Mouse (Mus musculus): Measurements from ENCODE around the gene Rasl11a. TPM values are rescaled to one million over a fixed set of nuclear protein-coding genes. Genes with fewer than 3 reads are reported as not detected.
"Not testable (repeated sequence)": the region's sequence is repeated elsewhere in the genome, so short reads cannot be mapped to it uniquely, and the experiment has no call there.

Gene Rasl11a
- polyA plus RNA-seq, 1 experiment from 2014 or later: 3.0 TPM

DNA sequence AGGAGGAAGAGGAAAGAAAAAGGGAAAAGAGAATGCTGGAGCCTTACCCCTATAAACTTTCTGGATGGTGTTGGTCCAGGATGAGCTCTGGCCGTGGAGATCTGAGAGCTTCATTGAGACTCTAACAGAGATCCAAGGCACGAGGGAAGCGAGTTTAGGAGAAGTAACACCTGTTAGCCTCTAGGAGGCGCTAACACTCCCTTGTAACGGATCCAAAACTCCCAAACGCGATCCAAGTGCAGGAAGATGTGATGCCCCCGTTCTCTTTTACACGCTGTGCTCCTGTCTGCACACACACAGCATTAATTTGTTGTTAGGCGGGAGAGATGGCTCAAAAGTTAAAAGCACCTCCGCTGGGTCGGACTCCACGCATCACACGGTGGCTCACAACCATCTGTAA lies 46.3 kb downstream of the Rasl11a start:
- no peaks in the 10 kb centered on the region for H3K4me1 ChIP-seq (ENCODE audit: insufficient read depth)
- no peak overlapping the region for H3K4me3 ChIP-seq (ENCODE audit: low read depth, low read length)
- no peak overlapping the region for H3K9ac ChIP-seq (replicated peaks)
- H3K27ac ChIP-seq (ENCODE audit: low read depth): no peak overlapping the region
- H3K27me3 ChIP-seq (ENCODE audit: insufficient read depth, low read length): no peaks in the 10 kb centered on the region
- 19% methylated on average over 14 of the region's 14 CpGs for WGBS (ENCODE audit: insufficient replicate concordance)
- H3K9me3 ChIP-seq (ENCODE audit: low read length): peaks cover 3% of the 10 kb centered on the region; the same call in 1 of the 2 replicates
- H3K4me2 ChIP-seq (ENCODE audit: low read depth, low read length): peak overlapping the region; percentile 11; the same call in 1 of the 2 replicates
- TF ChIP-seq CTCF (IDR thresholded peaks at IDR 0.05; ENCODE audit: low read depth): peak; percentile 79
- no peak for TF ChIP-seq EP300 (IDR thresholded peaks at IDR 0.05; ENCODE audit: low read depth)
- ATAC-seq (no peak), DNase-seq (peak; percentile 24)
- H3K36me3 ChIP-seq (replicated peaks; ENCODE audit: insufficient read depth, low read length): no peaks in the 10 kb centered on the region

DNA sequence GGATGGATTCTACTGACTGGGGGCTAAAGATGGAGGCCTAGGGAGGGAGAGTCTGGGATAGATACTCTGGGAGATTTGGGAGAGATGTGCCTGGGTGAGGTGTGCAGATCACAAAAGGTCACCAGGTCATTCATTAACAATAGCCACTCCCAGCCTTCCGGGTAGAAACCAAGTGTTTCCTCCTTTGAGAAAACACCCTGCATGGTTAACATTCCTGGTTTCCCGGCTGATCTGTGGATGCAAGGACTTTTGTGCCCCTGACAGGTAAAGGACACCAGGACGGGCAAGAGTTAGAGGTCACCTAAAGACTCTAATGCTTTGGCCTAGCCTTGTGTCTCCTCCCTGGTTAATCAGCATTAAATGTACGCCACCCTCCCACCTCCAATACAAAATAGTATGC lies 48.0 kb downstream of the Rasl11a start:
- no peak for DNase-seq
- H3K9me3 ChIP-seq (ENCODE audit: low read length): peaks cover 3% of the 10 kb centered on the region; the same call in 1 of the 2 replicates
- TF ChIP-seq CTCF (IDR thresholded peaks at IDR 0.05; ENCODE audit: low read depth) (no peak), EP300 (IDR thresholded peaks at IDR 0.05; ENCODE audit: low read depth) (no peak)
- H3K27me3 ChIP-seq (ENCODE audit: insufficient read depth, low read length): no peaks in the 10 kb centered on the region
- H3K4me1 ChIP-seq (ENCODE audit: insufficient read depth): no peaks in the 10 kb centered on the region; the same call in 1 of the 2 replicates
- H3K36me3 ChIP-seq (replicated peaks; ENCODE audit: insufficient read depth, low read length): no peaks in the 10 kb centered on the region
- H3K27ac ChIP-seq (ENCODE audit: low read depth): no peak overlapping the region
- no peak for ATAC-seq
- WGBS (ENCODE audit: insufficient replicate concordance): 75% methylated on average over 4 of the region's 4 CpGs
- H3K4me3 ChIP-seq (ENCODE audit: low read depth, low read length): no peak overlapping the region
- H3K9ac ChIP-seq (replicated peaks): no peak overlapping the region
- H3K4me2 ChIP-seq (ENCODE audit: low read depth, low read length): no peak overlapping the region

- TF ChIP-seq CTCF (IDR thresholded peaks at IDR 0.05; ENCODE audit: low read depth): peak; percentile 62
- TF ChIP-seq EP300 (IDR thresholded peaks at IDR 0.05; ENCODE audit: low read depth): no peak
- H3K4me3 ChIP-seq (ENCODE audit: low read depth, low read length): no peak overlapping the region
- WGBS (ENCODE audit: insufficient replicate concordance): 78% methylated on average over 11 of the region's 11 CpGs
- peaks cover 3% of the 10 kb centered on the region; the same call in 1 of the 2 replicates for H3K9me3 ChIP-seq (ENCODE audit: low read length)
- ATAC-seq (no peak), DNase-seq (no peak)
- H3K27ac ChIP-seq (ENCODE audit: low read depth): no peak overlapping the region
- no peaks in the 10 kb centered on the region for H3K27me3 ChIP-seq (ENCODE audit: insufficient read depth, low read length)
- no peak overlapping the region for H3K4me2 ChIP-seq (ENCODE audit: low read depth, low read length)
- no peak overlapping the region for H3K9ac ChIP-seq (replicated peaks)
- no peaks in the 10 kb centered on the region for H3K36me3 ChIP-seq (replicated peaks; ENCODE audit: insufficient read depth, low read length)
- no peaks in the 10 kb centered on the region; the same call in 1 of the 2 replicates for H3K4me1 ChIP-seq (ENCODE audit: insufficient read depth)
These were observed 48.8 kb downstream of the Rasl11a start for GRCm38 (mm10) chr5:146893478-146894182.

DNA sequence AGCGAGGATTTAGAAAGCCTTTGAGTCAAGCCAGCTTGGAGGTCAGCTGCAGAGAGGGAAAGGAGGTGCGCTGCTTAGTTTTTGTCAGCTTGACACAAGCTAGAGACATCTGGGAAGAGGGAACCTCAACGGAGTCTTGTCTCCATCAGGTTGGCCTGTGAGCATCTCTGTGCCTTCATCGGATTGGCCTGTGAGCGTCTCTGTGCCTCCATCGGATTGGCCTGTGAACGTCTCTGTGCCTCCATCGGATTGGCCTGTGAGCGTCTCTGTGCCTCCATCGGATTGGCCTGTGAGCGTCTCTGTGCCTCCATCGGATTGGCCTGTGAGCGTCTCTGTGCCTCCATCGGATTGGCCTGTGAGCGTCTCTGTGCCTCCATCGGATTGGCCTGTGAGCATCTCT lies 50.8 kb downstream of the Rasl11a start:
- H3K27me3 ChIP-seq (ENCODE audit: insufficient read depth, low read length); H3K27ac ChIP-seq (ENCODE audit: low read depth); H3K9me3 ChIP-seq (ENCODE audit: low read length); H3K9ac ChIP-seq (replicated peaks); DNase-seq; H3K36me3 ChIP-seq (replicated peaks; ENCODE audit: insufficient read depth, low read length); H3K4me2 ChIP-seq (ENCODE audit: low read depth, low read length); H3K4me3 ChIP-seq (ENCODE audit: low read depth, low read length); ATAC-seq; H3K4me1 ChIP-seq (ENCODE audit: insufficient read depth): not testable (repeated sequence)
- 80% methylated on average over 12 of the region's 16 CpGs for WGBS (ENCODE audit: insufficient replicate concordance)

DNA sequence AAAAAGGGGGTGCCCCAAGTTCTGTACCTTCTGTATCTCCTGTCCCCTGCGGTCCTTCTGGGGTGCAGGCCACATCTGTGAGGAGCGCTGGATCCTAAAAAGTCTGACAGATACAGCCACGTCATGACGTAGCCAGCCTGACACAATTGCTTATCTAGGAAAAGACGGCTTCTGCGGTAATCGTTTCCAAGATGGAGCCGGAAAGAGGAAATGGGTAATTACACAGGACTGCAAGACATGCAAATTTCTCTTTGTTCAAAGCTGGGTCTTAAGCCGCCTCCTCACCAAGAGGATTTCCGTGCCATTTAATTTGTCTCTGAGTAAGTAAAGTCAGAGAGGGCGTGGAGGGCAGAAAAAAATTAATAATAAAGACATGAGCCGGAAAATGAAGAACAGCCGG lies 52.1 kb downstream of the Rasl11a start:
- Histone ChIP-seq H3K9me3 (ENCODE audit: low read length) (peaks cover 3% of the 10 kb centered on the region; the same call in 1 of the 2 replicates), H3K9ac (replicated peaks) (no peak overlapping the region; the same call in 1 of the 2 replicates), H3K4me3 (ENCODE audit: low read depth, low read length) (no peak overlapping the region), H3K27me3 (ENCODE audit: insufficient read depth, low read length) (no peaks in the 10 kb centered on the region), H3K4me2 (ENCODE audit: low read depth, low read length) (peak overlapping the region; percentile 38), H3K4me1 (ENCODE audit: insufficient read depth) (no peaks in the 10 kb centered on the region; the same call in 1 of the 2 replicates), H3K36me3 (replicated peaks; ENCODE audit: insufficient read depth, low read length) (no peaks in the 10 kb centered on the region), H3K27ac (ENCODE audit: low read depth) (no peak overlapping the region)
- peak; percentile 29; the same call in 1 of the 2 replicates for TF ChIP-seq EP300 (IDR thresholded peaks at IDR 0.05; ENCODE audit: low read depth)
- no peak for TF ChIP-seq CTCF (IDR thresholded peaks at IDR 0.05; ENCODE audit: low read depth)
- ATAC-seq: peak; percentile 60
- no peak for DNase-seq
- 36% methylated on average over 13 of the region's 13 CpGs for WGBS (ENCODE audit: insufficient replicate concordance)

Other genes with a start within 250 kb of the Rasl11a start
- 6.8 and 6.9 TPM in 2 replicates for gene Usp12, start 50.1 kb upstream of the Rasl11a start, polyA plus RNA-seq (2015; fragmentation: Nextera tagmentation; extraction: Ambion mirVana)
- 281 and 298 TPM in 2 replicates for gene Rpl21, start 12.2 kb upstream of the Rasl11a start, polyA plus RNA-seq (2015; fragmentation: Nextera tagmentation; extraction: Ambion mirVana)
- 31.6 and 33.5 TPM in 2 replicates for gene Gtf3a, start 103.6 kb downstream of the Rasl11a start, polyA plus RNA-seq (2015; fragmentation: Nextera tagmentation; extraction: Ambion mirVana)
- gene Mtif3, start 118.7 kb downstream of the Rasl11a start, polyA plus RNA-seq (2015; fragmentation: Nextera tagmentation; extraction: Ambion mirVana): 12.5 and 12.7 TPM in 2 replicates
- 5.4 and 6.9 TPM in 2 replicates for gene Lnx2, start 231.5 kb downstream of the Rasl11a start, polyA plus RNA-seq (2015; fragmentation: Nextera tagmentation; extraction: Ambion mirVana)
- gene Polr1d, start 232.0 kb downstream of the Rasl11a start, polyA plus RNA-seq (2015; fragmentation: Nextera tagmentation; extraction: Ambion mirVana): 72.2 and 72.9 TPM in 2 replicates

All from liver, postnatal 0 days (tissue).